Mouse (Mus musculus) subcutaneous adipose tissue, adult 2 months (tissue): ENCODE results near the gene Cdk5rap3. TPM values are rescaled to one million over a fixed set of nuclear protein-coding genes. Genes with fewer than 3 reads are reported as not detected.

ENCODE experiments used
- polyA plus RNA-seq: library from polyadenylated mRNA; depleted of rRNA; stranded (reverse); fragments of >200 nt; gene quantifications from 2 replicates; pipeline ENCODE4 v1.2.3, GENCODE M21; 2012; ENCODE audit warnings: low replicate concordance; rRNA removed

Cdk5rap3 gene
- 48.3 and 58.9 TPM in 2 replicates for polyA plus RNA-seq

GRCm38 (mm10) chr11:96916044-96916884, at the start of gene Cdk5rap3:
Gene Cdk5rap3 (minus strand): TSS chr11:96916496.

GRCm38 (mm10) chr11:96943746-96944304, 27.5 kb upstream of the Cdk5rap3 start, which contains the start of gene Pnpo:
Gene Pnpo (minus strand): TSS chr11:96943986.

GRCm38 (mm10) chr11:96928088-96928487, 11.8 kb upstream of the Cdk5rap3 start, which contains the start of gene Prr15l:
Gene Prr15l (plus strand): TSS chr11:96928104.

Other genes with a start within 250 kb of the Cdk5rap3 start
- 25.8 and 33.3 TPM in 2 replicates for gene Snx11, start 138.9 kb downstream of the Cdk5rap3 start, polyA plus RNA-seq
- 14.0 and 20.9 TPM in 2 replicates for gene Cbx1, start 127.4 kb downstream of the Cdk5rap3 start, polyA plus RNA-seq
- 263 and 396 TPM in 2 replicates for gene Nfe2l1, start 86.5 kb downstream of the Cdk5rap3 start, polyA plus RNA-seq
- 97.4 and 128 TPM in 2 replicates for gene Copz2, start 66.6 kb downstream of the Cdk5rap3 start, polyA plus RNA-seq
- 8.3 TPM in 1 of 2 replicates, not detected in the other for gene Prr15l, start 11.6 kb upstream of the Cdk5rap3 start, polyA plus RNA-seq
- 24.2 and 28.6 TPM in 2 replicates for gene Pnpo, start 27.5 kb upstream of the Cdk5rap3 start, polyA plus RNA-seq
- gene Sp2, start 66.5 kb upstream of the Cdk5rap3 start, polyA plus RNA-seq, result 17.3 and 24.9 TPM in 2 replicates
- 0.26 and 0.66 TPM in 2 replicates for gene Sp6, start 96.9 kb upstream of the Cdk5rap3 start, polyA plus RNA-seq
- gene Scrn2, start 113.4 kb upstream of the Cdk5rap3 start, polyA plus RNA-seq, result 10.6 and 17.6 TPM in 2 replicates
- 0.14 and 0.67 TPM in 2 replicates for gene Lrrc46, start 124.9 kb upstream of the Cdk5rap3 start, polyA plus RNA-seq
- 103 and 129 TPM in 2 replicates for gene Mrpl10, start 125.1 kb upstream of the Cdk5rap3 start, polyA plus RNA-seq
- 8.3 and 14.0 TPM in 2 replicates for gene Osbpl7, start 134.1 kb upstream of the Cdk5rap3 start, polyA plus RNA-seq
- 0.62 and 0.93 TPM in 2 replicates for gene Tbx21, start 198.8 kb upstream of the Cdk5rap3 start, polyA plus RNA-seq
- 28.1 and 29.7 TPM in 2 replicates for gene Tbkbp1, start 235.0 kb upstream of the Cdk5rap3 start, polyA plus RNA-seq